Mouse (Mus musculus) ES-E14 (cell line): ENCODE data around the gene Tmem262.

ENCODE experiments used
- CHD2 ChIP-seq: IDR thresholded peaks from 2 replicates; pipeline ENCODE4 v1.6.1; 2014; ENCODE audit warnings: mild to moderate bottlenecking, low read depth, low read length, inconsistent platforms
- HCFC1 ChIP-seq: IDR thresholded peaks from 2 replicates; pipeline ENCODE4 v1.6.1; 2012; ENCODE audit warnings: low read length, inconsistent platforms, borderline replicate concordance; ENCODE audit not compliant: insufficient read depth
- MAFK ChIP-seq: IDR thresholded peaks from 2 replicates; pipeline ENCODE4 v1.6.1; 2014; ENCODE audit warnings: mild to moderate bottlenecking, low read depth, low read length, inconsistent platforms; ENCODE audit not compliant: insufficient read depth
- ZNF384 ChIP-seq: IDR thresholded peaks from 2 replicates; pipeline ENCODE4 v1.6.1; 2012; ENCODE audit warnings: low read depth, low read length, inconsistent platforms

DNA sequence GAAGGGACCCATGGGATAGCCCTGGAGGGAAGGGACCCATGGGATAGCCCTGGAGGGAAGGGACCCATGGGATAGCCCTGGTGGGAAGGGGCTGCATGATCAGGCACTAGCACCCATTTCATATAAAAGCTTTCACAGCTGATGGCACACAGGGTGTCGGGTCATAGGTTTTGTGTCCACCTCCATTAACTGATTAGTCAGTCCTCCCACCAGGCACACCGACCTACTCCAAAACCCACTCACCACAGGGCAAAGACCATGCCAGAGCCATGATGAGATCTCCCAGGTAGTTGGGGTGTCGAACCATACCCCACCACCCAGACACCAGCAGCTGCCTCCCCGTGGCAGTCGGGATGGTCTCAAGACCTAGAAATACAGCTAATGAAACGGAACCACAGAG lies 16.8 kb upstream of the Tmem262 start:
- TF ChIP-seq ZNF384 = no peak
- TF ChIP-seq CHD2 = no peak
- TF ChIP-seq MAFK = no peak
- TF ChIP-seq HCFC1 = no peak
